Mouse (Mus musculus) right cerebral cortex, adult 2 months (tissue): Measurements from ENCODE around the gene Gpr85.

Source experiments
- DNase-seq, 2 experiments: peaks; one replicate each; pipeline ENCODE4 v3.0.0; 2021 to 2022; ENCODE audit warnings: low spot score in 2 of 2

The Gpr85 gene

GRCm38 (mm10) chr6:13816661-13817060 is 23.1 kb downstream of the Gpr85 start:
- DNase-seq: no peak

- no peak for DNase-seq
Observed at GRCm38 (mm10) chr6:13812157-13812556, 27.6 kb downstream of the Gpr85 start.

GRCm38 (mm10) chr6:13800071-13800470 is 39.7 kb downstream of the Gpr85 start:
- DNase-seq: no peak

- DNase-seq: no peak
Observed at GRCm38 (mm10) chr6:13797389-13797788, 42.4 kb downstream of the Gpr85 start.
